8 mouse cellular contexts compared by ENCODE assay signal in genomic region chr15:93758204-93758836, GRCm38 (mm10).
DNase-seq lines count a peak whose midpoint lies in the region; ATAC-seq and TF ChIP-seq lines count a peak whose summit lies in the region.
"Had no signal": no experiment of that assay in that cellular context is flagged by ENCODE, and none has a peak within 500 bp of the region (broad histone marks: within the 10 kb centered on the region; RNA-seq: fewer than 3 reads in every experiment).

No protein-coding gene starts in this region.

- H3K4me1 ChIP-seq in kidney, adult 2 months (ENCODE audit: control insufficient read depth, insufficient read depth, low read length), result no peaks in the 10 kb centered on the region
- H3K4me1 ChIP-seq in lung, embryonic 16.5 days (replicated peaks; ENCODE audit: control insufficient read depth, insufficient read depth, low read length), result peaks cover 5% of the 10 kb centered on the region; the same call in 1 of the 2 replicates

- DNase-seq in kidney, adult 2 months, result peak; percentile 10
- no peak for DNase-seq in kidney, adult 8-10 months
- peak; percentile 62 for DNase-seq in gastrocnemius, adult 18-20 months (ENCODE audit: low spot score)
- peak; percentile 55 for DNase-seq in heart, adult 8-10 months (ENCODE audit: low spot score)
- DNase-seq in layer of hippocampus, adult 11-12 months (ENCODE audit: low spot score), result no peak
- no peak for DNase-seq in cerebellum, postnatal 25 days

- H3K9ac ChIP-seq in lung, embryonic 16.5 days (ENCODE audit: low read length), result no peak overlapping the region

- H3K9me3 ChIP-seq in lung, embryonic 16.5 days (ENCODE audit: control insufficient read depth, low read length), result no peaks in the 10 kb centered on the region

- TF ChIP-seq CTCF in kidney, adult 2 months (conservative IDR thresholded peaks at IDR 0.05; ENCODE audit: insufficient read depth, insufficient read length, low read depth, low read length), result no peak

- no peak overlapping the region for H3K4me3 ChIP-seq in kidney, adult 2 months (ENCODE audit: insufficient read depth, low read depth, low read length)
- no peak overlapping the region for H3K4me3 ChIP-seq in lung, embryonic 16.5 days (ENCODE audit: low read length)
- H3K4me3 ChIP-seq: erythroblast, embryonic 14.5 days had no signal

- 72% methylated on average over 8 of the region's 8 CpGs for WGBS in kidney, adult 2 months
- WGBS in lung, embryonic 16.5 days, result 62% methylated on average over 8 of the region's 8 CpGs

- ATAC-seq in lung, embryonic 16.5 days (ENCODE audit: low read depth), result peak; percentile 81

- no peaks in the 10 kb centered on the region for H3K36me3 ChIP-seq in kidney, adult 2 months (ENCODE audit: control insufficient read depth, insufficient read depth, low read length)
- H3K36me3 ChIP-seq in lung, embryonic 16.5 days (ENCODE audit: control insufficient read depth, insufficient read depth, low read length), result no peaks in the 10 kb centered on the region

- H3K27me3 ChIP-seq in kidney, adult 2 months (replicated peaks; ENCODE audit: control insufficient read depth, insufficient read depth, low read length), result no peaks in the 10 kb centered on the region
- no peaks in the 10 kb centered on the region for H3K27me3 ChIP-seq in lung, embryonic 16.5 days (ENCODE audit: control insufficient read depth, insufficient read depth, low read depth, low read length)

- H3K27ac ChIP-seq in kidney, adult 2 months (ENCODE audit: insufficient read depth, low read depth, low read length), result no peak overlapping the region
- no peak overlapping the region for H3K27ac ChIP-seq in lung, embryonic 16.5 days (ENCODE audit: low read length)

- no peak overlapping the region for H3K4me2 ChIP-seq in lung, embryonic 16.5 days (ENCODE audit: low read depth, low read length)

- TF ChIP-seq POLR2A in kidney, adult 2 months (IDR thresholded peaks at IDR 0.05; ENCODE audit: low read depth, low read length), result no peak

Comparison
In these comparisons a context has a peak if more than half of its experiments do, and no peak if none do; other contexts are left out.
1. DNase-seq: peak in kidney, adult 2 months (single experiment), gastrocnemius, adult 18-20 months (single experiment) and heart, adult 8-10 months (single experiment); none in kidney, adult 8-10 months (0 of 2), layer of hippocampus, adult 11-12 months (single experiment) and cerebellum, postnatal 25 days (0 of 2).